Mouse (Mus musculus) 3T3-L1 (cell line): ENCODE data around the gene Cradd.

ENCODE experiments used
- DNase-seq: peaks from one replicate; pipeline ENCODE4 v3.0.0-alpha.2; 2015; ENCODE audit warnings: low read depth, low spot score

Cradd gene

DNA sequence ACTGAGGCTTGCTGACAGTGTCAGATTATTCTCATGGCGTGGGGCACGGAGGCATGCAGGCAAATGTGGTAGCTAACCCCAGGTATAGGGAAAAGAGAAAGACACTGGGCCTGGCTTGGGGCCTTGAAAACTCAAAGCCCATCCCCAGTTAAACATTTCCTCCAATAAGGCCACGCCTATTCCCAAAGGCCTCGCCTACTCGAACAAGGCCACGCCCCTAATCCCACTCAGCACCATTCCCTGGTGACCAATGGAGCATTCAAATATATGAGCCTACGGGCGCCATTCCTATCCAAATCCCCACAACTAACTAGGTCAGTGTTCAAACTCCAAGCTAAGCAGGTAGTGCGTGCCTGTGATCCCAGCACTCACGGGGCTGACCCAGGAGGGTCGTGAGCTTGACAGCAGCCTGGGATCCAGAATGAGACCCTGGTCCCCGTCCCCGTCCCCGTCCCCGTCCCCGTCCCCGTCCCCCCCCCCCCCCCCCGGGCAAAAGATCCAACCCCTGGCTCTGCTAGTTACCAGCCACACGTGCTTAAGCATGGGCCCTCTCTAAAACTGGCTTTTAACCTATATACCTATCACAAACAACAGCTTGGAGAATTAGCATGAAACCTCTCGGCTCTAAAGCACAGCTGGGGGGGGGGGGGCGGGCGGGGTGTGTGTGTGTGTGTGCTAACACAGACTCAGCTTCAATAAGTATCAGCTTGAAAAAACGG is 78.8 kb downstream of the Cradd start:
- DNase-seq = no peak

GRCm38 (mm10) chr10:95239196-95240069 is 84.5 kb downstream of the Cradd start:
- no peak for DNase-seq

- DNase-seq = no peak
Measured at GRCm38 (mm10) chr10:95238667-95239066, 85.3 kb downstream of the Cradd start.

DNA sequence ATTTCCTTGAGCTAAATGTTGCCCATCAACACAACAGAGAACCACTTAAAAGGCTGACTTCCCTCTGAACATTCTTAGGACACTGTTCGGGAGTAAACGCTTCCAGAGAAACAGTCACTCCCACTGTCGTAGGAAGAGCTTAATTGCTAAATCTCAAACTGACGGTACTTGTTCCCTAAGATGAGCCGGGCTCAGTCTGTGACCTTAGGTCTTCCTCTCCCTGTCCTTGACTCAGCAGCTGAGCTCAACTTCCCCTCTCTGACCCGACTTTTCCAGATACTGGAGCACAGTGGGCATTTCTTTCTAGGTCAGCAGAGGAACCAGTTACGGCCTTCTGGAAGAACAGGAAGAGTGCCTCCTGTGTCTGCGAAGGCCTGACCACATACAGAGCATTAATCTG is 87.7 kb downstream of the Cradd start:
- DNase-seq = no peak

GRCm38 (mm10) chr10:95234661-95235060 is 89.3 kb downstream of the Cradd start:
- no peak for DNase-seq

GRCm38 (mm10) chr10:95233044-95233443 is 90.9 kb downstream of the Cradd start:
- DNase-seq = no peak

DNA sequence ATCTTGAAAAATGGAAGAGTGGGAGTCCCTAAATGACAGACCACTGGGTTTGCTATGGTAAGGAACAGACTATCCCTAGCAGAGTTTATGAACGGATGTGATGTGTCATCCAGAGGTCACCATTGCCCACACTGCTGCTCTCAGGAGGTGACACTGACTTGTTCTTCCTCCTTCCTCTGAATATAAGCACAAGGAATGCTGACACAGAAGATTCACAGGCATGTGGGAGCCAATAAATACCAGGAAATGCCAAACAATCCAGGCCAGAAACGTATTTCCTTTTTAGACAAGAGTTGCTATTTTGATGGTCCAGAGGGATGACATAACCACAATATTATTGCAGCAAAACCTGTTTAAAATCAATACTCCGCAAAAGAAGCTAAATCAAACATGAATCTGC is 91.4 kb downstream of the Cradd start:
- peak; percentile 41 for DNase-seq

DNA sequence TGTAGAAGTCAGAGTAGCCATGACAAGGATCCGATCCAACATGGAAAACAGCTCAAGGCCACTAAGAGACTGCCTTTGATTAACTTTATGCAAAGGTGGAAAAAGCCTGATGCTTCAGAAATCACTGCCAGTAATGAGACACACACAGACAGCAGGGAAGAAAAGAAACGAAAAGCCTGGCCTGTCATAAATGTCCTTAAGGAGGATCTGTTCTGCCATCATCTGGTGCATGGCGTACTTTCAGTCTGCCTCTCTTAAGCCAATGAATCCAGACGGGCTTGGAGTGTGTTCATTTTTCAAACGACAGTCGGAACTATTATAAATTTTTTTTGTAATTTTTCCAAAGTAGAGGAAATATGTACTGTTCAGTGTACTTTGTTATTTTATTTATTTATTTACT is 95.7 kb downstream of the Cradd start:
- DNase-seq = no peak

GRCm38 (mm10) chr10:95227590-95227989 is 96.3 kb downstream of the Cradd start:
- DNase-seq = no peak

GRCm38 (mm10) chr10:95226772-95227171 is 97.2 kb downstream of the Cradd start:
- DNase-seq = no peak

DNA sequence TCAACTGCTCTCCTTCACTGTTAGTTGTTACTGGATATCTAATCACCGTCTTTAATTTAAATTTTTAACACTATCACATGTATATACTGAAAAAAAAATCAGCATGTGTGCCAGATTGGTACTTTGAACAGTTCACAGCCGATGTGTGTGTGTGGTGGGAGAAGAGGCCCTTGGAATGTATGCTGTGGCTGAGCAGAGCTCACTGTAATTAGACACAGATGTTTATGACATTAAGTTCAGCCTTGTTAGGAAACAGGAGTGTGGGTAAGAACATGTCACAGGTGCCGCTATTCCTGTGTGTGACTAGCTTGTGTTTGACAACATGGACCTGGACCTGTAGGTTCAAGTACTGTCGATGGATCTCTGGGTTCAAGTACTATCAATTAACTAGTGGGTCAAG is 98.9 kb downstream of the Cradd start:
- DNase-seq = peak; percentile 54

DNA sequence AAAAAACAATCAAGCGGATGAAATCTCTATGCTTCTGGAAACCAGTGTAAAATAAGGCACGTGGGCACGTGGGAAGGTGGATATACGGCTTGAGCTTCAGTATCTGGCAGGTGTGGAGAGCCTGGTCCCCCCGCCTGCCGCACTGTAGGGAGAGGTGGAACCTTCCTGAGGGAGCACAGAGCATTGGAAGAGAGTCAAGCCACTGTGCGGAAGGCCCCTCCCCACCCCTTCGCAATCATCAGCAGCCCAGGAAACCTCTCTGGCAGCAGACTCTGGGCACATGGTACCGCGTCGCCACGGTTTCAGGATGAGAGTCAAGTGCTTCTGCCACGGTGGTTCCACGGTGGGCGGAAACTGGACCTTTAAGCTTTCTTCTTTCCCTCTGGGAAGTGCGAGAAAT is 100.7 kb downstream of the Cradd start:
- DNase-seq = no peak

- no peak for DNase-seq
Measured at GRCm38 (mm10) chr10:95221914-95222313, 102.0 kb downstream of the Cradd start.

GRCm38 (mm10) chr10:95220536-95220935 is 103.4 kb downstream of the Cradd start:
- DNase-seq = peak; percentile 9

DNA sequence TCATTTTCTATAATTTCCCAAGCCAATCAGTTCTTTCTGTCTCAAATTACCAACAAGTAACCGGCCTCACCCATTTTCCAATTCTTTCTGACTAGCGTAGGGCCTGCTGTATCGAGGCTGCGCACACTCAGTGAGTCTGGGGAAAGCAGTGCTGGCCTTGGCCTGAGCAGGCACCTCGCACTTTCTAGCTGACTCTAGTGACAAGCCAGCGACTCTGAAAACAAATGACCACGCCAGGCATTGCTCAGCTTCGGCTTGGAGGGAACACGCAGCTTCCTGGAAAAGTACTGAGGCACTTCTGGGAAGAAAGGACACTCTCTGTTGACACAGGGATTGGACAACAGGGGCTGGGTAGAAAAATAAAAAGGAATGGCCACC is 105.3 kb downstream of the Cradd start:
- DNase-seq = no peak

DNA sequence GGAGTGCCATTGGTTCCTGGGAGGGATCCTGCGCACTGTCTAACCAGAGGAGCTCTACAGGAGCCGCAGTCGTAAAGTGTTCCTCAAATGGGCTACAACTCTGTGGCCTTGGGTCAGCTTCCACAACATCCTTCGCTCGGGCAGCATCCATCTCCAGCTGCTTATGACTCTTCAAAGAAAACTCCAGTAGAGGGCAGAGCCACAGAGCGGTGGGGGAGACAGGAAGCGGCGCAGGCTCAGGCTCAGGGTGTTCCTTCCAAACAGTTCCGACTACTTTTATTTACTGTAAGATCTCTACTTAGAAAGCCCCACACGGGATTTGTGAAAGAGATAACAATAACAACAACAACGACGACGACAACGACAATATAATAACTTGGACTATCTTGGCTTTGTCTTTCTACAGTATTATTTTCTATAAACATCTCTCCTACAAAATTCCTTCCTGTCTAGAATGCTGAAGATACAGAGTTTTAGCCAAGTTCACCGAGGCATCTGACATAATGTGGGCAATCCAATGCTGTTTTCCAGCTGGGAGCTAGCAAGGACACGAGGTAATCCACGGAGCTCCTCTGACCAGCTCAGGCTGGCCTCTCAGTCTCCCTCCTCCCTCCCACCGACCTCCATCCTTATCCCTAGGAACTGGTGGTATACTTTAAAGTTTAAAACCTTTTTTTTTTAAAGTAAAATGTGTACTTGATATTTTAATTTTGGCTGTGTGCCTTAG is 105.8 kb downstream of the Cradd start:
- DNase-seq = peak; percentile 9

DNA sequence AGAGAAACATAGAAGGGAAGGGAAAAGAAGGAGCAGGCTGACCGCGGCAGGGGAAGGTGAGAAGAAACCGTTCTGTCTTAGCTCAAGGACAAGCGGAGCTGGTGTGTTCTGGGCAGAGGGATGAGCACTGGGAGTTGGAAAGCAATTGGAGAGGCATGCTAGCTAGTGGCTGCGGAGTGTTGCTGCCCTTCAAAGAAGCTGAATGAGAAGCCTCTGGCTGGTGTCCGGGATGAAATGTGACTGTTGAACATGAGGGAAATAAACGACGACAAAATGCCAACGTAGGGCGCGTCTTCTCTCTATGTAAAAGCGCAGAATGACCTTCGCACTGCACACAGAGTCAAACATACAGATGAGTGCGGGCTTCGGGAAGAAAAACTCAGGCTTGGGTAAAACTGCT is 108.6 kb downstream of the Cradd start:
- DNase-seq = no peak

DNA sequence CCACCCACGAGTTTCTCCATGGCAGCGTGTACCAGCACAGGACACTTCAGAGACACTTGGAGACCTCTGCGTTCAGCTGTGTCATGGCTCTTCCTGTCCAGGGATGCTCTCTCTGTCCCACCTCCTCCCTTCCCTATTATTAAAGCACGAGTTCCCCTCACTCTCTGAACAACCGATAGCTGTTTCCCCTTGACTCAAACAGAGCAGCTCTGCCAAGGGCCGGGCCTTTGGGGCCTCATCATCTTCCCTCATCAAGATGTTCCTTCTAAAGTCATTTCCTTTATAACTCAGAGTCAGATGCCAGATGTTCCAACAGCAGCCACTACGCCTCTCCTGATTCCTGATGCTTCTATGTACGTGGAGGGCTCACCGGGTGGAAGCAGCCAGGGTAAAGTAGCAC is 110.1 kb downstream of the Cradd start:
- no peak for DNase-seq

- DNase-seq = no peak
Measured at GRCm38 (mm10) chr10:95213311-95213710, 110.6 kb downstream of the Cradd start.

- no peak for DNase-seq
Measured at GRCm38 (mm10) chr10:95211660-95212059, 112.3 kb downstream of the Cradd start.

- peak; percentile 8 for DNase-seq
Measured at GRCm38 (mm10) chr10:95210664-95211372, 113.1 kb downstream of the Cradd start.

- DNase-seq = peak; percentile 8
Measured at GRCm38 (mm10) chr10:95210167-95210566, 113.8 kb downstream of the Cradd start.
